Mouse (Mus musculus): ENCODE measurements around the gene Mief1. TPM values are rescaled to one million over a fixed set of nuclear protein-coding genes. Genes with fewer than 3 reads are reported as not detected.

The Mief1 gene
- total and polyA plus RNA-seq, 3 experiments = 19.2 to 34.4 (median 20.7) TPM

GRCm38 (mm10) chr15:80217476-80217875 lies 16.3 kb upstream of the Mief1 start:
- Histone ChIP-seq H3K4me3 (replicated peaks in 1 of 3; ENCODE audit: low read depth in 2 of 3, low read length in 2 of 3, poor library complexity in 1 of 3) (no peak overlapping the region), H3K79me2 (replicated peaks; ENCODE audit: control insufficient read depth, extremely low read depth, insufficient read depth, poor library complexity, severe bottlenecking) (no peaks in the 10 kb centered on the region), H3K36me3 (replicated peaks in 1 of 2; ENCODE audit: control insufficient read depth in 1 of 2, insufficient read depth in 1 of 2, low read length in 1 of 2) (peaks cover 0 to 1% of the 10 kb centered on the region in 2 experiments), H3K27me3 (replicated peaks) (peaks cover 23% of the 10 kb centered on the region), H3K4me2 (ENCODE audit: insufficient read depth, low read depth, poor library complexity, severe bottlenecking) (no peak overlapping the region), H3K9me3 (replicated peaks; ENCODE audit: low read length) (no peaks in the 10 kb centered on the region), H3K9ac (ENCODE audit: insufficient read depth, low read depth) (no peak overlapping the region), H3K4me1 (ENCODE audit: control insufficient read depth in 1 of 2, insufficient read depth in 2 of 2) (peaks cover 10 to 34% of the 10 kb centered on the region in 2 experiments), H3K27ac (ENCODE audit: insufficient read depth, low read depth) (no peak overlapping the region)
- no peak for DNase-seq (ENCODE audit: extremely low read depth)
- TF ChIP-seq CHD2 (IDR thresholded peaks at IDR 0.05; ENCODE audit: low read length) = no peak
- no peak for TF ChIP-seq TCF12 (IDR thresholded peaks at IDR 0.05; ENCODE audit: low read depth, low read length)
- no peak for TF ChIP-seq RCOR1 (conservative IDR thresholded peaks at IDR 0.05; ENCODE audit: low read depth, low read length)
- TF ChIP-seq POLR2A (IDR thresholded peaks at IDR 0.05; ENCODE audit: low read depth, low read length) = no peak
- TF ChIP-seq ELF1 (IDR thresholded peaks at IDR 0.05; ENCODE audit: low read depth, low read length) = no peak
- TF ChIP-seq JUN (IDR thresholded peaks at IDR 0.05; ENCODE audit: insufficient read depth, low read depth, low read length) = no peak
- TF ChIP-seq BHLHE40 (IDR thresholded peaks at IDR 0.05; ENCODE audit: low read depth, low read length) = no peak
- no peak for TF ChIP-seq UBTF (IDR thresholded peaks at IDR 0.05; ENCODE audit: low read depth, low read length)
- no peak for TF ChIP-seq ZNF384 (IDR thresholded peaks at IDR 0.05; ENCODE audit: low read depth, low read length)
- dilution Hi-C loops (cut with MboI; ENCODE audit: extremely low pct_ligation_motif_present, extremely low pct_unique_long_range_greater_than_20kb, low sequenced_read_pairs) (no loop called here), in situ Hi-C loops (cut with MboI; ENCODE audit: low pct_ligation_motif_present, low pct_unique_long_range_greater_than_20kb, low sequenced_read_pairs) (loop anchor here (5.0 kb wide), 1 partner anchor 40 kb away; the partner anchor contains the start of gene Atf4)

DNA sequence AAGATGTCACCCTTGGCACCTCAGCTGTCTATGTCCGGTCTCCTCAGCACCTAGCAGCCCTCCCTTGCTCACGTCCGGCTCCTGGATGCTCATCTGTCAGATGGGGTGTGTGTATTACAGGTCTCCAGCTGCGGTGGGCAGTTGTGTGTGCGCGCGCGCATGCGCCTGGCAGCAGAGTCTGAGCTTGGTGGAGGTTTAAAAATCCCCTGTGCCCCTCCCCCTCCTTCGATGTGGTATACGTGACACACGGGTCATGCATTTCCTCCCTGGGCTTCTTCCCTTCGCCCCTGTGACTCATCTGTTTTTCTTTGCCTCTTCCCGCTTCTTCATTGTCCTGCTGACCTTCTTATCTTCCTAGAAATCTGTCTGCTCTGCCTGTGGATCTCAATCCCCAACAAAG lies 14.6 kb upstream of the Mief1 start:
- Histone ChIP-seq H3K27me3 (replicated peaks) (peaks cover 7% of the 10 kb centered on the region), H3K36me3 (replicated peaks in 1 of 2; ENCODE audit: control insufficient read depth in 1 of 2, insufficient read depth in 1 of 2, low read length in 1 of 2) (peaks cover 0 to 1% of the 10 kb centered on the region in 2 experiments), H3K79me2 (replicated peaks; ENCODE audit: control insufficient read depth, extremely low read depth, insufficient read depth, poor library complexity, severe bottlenecking) (no peaks in the 10 kb centered on the region), H3K4me1 (ENCODE audit: control insufficient read depth in 1 of 2, insufficient read depth in 2 of 2) (peaks cover 10 to 34% of the 10 kb centered on the region in 2 experiments), H3K9me3 (replicated peaks; ENCODE audit: low read length) (no peaks in the 10 kb centered on the region), H3K4me2 (ENCODE audit: insufficient read depth, low read depth, poor library complexity, severe bottlenecking) (peak overlapping the region; percentile 75), H3K27ac (ENCODE audit: insufficient read depth, low read depth) (peak overlapping the region; percentile 93), H3K9ac (ENCODE audit: insufficient read depth, low read depth) (peak overlapping the region; percentile 77), H3K4me3 (replicated peaks in 1 of 3; ENCODE audit: low read depth in 2 of 3, low read length in 2 of 3, poor library complexity in 1 of 3) (peak overlapping the region; percentile 49 to 61 (median 49))
- peak; percentile 96 for DNase-seq (ENCODE audit: extremely low read depth)
- dilution Hi-C loops (cut with MboI; ENCODE audit: extremely low pct_ligation_motif_present, extremely low pct_unique_long_range_greater_than_20kb, low sequenced_read_pairs) = no loop called here
- in situ Hi-C loops (cut with MboI; ENCODE audit: low pct_ligation_motif_present, low pct_unique_long_range_greater_than_20kb, low sequenced_read_pairs) = loop anchor here (5.0 kb wide), 1 partner anchor 38 kb away; the partner anchor contains the start of gene Atf4
- peak; percentile 80 for TF ChIP-seq EP300 (IDR thresholded peaks at IDR 0.05; ENCODE audit: low read length)
- 0 out of 2 replicates have a peak, but pooled peaks have one; percentile 38 for TF ChIP-seq KAT2A (IDR thresholded peaks at IDR 0.05; ENCODE audit: insufficient replicate concordance, low read length)
- peak; percentile 92 for TF ChIP-seq CHD2 (IDR thresholded peaks at IDR 0.05; ENCODE audit: low read length)
- TF ChIP-seq RCOR1 (conservative IDR thresholded peaks at IDR 0.05; ENCODE audit: low read depth, low read length) = no peak; the same call in 1 of the 2 replicates
- TF ChIP-seq ETS1 (conservative IDR thresholded peaks at IDR 0.05; ENCODE audit: low read depth, low read length) = peak; percentile 89
- TF ChIP-seq ZKSCAN1 (IDR thresholded peaks at IDR 0.05; ENCODE audit: borderline replicate concordance, low read depth, low read length) = no peak
- peak; percentile 67; the same call in 1 of the 2 replicates for TF ChIP-seq MEF2A (IDR thresholded peaks at IDR 0.05; ENCODE audit: borderline replicate concordance, low read depth, low read length)
- TF ChIP-seq MAZ (IDR thresholded peaks at IDR 0.05; ENCODE audit: low read depth, low read length) = no peak
- peak; percentile 72 for TF ChIP-seq POLR2A (IDR thresholded peaks at IDR 0.05; ENCODE audit: low read depth, low read length)
- TF ChIP-seq CHD1 (IDR thresholded peaks at IDR 0.05; ENCODE audit: low read depth, low read length) = no peak
- no peak for TF ChIP-seq POLR2AphosphoS2 (IDR thresholded peaks at IDR 0.05; ENCODE audit: low read depth, low read length)
- TF ChIP-seq NELFE (IDR thresholded peaks at IDR 0.05; ENCODE audit: low read depth, low read length) = peak; percentile 88
- peak; percentile 84 for TF ChIP-seq MYC (IDR thresholded peaks at IDR 0.05; ENCODE audit: low read depth, low read length)
- TF ChIP-seq TCF12 (IDR thresholded peaks at IDR 0.05; ENCODE audit: low read depth, low read length) = peak; percentile 88
- peak; percentile 53 for TF ChIP-seq HCFC1 (IDR thresholded peaks at IDR 0.05; ENCODE audit: low read depth, low read length)
- TF ChIP-seq ZNF384 (IDR thresholded peaks at IDR 0.05; ENCODE audit: low read depth, low read length) = no peak
- TF ChIP-seq CTCF (conservative IDR thresholded peaks at IDR 0.05 in 1 of 2, IDR thresholded peaks at IDR 0.05 in 1 of 2; ENCODE audit: low read depth in 2 of 2, low read length in 2 of 2) = no peak
- peak; percentile 73; the same call in 1 of the 2 replicates for TF ChIP-seq MXI1 (IDR thresholded peaks at IDR 0.05; ENCODE audit: low read depth, low read length)
- no peak for TF ChIP-seq GABPA (IDR thresholded peaks at IDR 0.05; ENCODE audit: insufficient replicate concordance, low read depth, low read length)
- TF ChIP-seq RAD21 (IDR thresholded peaks at IDR 0.05; ENCODE audit: low read depth, low read length) = no peak
- TF ChIP-seq ZC3H11A (IDR thresholded peaks at IDR 0.05; ENCODE audit: low read depth, low read length) = no peak
- no peak for TF ChIP-seq USF2 (conservative IDR thresholded peaks at IDR 0.05; ENCODE audit: low read depth, low read length)
- no peak for TF ChIP-seq PAX5 (IDR thresholded peaks at IDR 0.05; ENCODE audit: low read length)
- TF ChIP-seq MAX (IDR thresholded peaks at IDR 0.05; ENCODE audit: low read length) = peak; percentile 67; the same call in 1 of the 2 replicates
- peak; percentile 36; the same call in 1 of the 2 replicates for TF ChIP-seq JUN (IDR thresholded peaks at IDR 0.05; ENCODE audit: insufficient read depth, low read depth, low read length)
- TF ChIP-seq TBP (conservative IDR thresholded peaks at IDR 0.05; ENCODE audit: low read depth, low read length) = peak; percentile 77; the same call in 1 of the 2 replicates
- peak; percentile 78; the same call in 1 of the 2 replicates for TF ChIP-seq IRF4 (IDR thresholded peaks at IDR 0.05; ENCODE audit: low read depth, low read length)
- peak; percentile 94 for TF ChIP-seq BHLHE40 (IDR thresholded peaks at IDR 0.05; ENCODE audit: low read depth, low read length)
- TF ChIP-seq UBTF (IDR thresholded peaks at IDR 0.05; ENCODE audit: low read depth, low read length) = no peak
- TF ChIP-seq USF1 (IDR thresholded peaks at IDR 0.05; ENCODE audit: low read depth, low read length) = no peak
